Mouse (Mus musculus) thymus, adult 2 months (tissue): ENCODE results near the gene Sdccag8.

Experiments
- CTCF ChIP-seq: fragments of 200-500 bp; IDR thresholded peaks from 2 replicates; pipeline ENCODE4 v1.5.1; 2012; ENCODE audit warnings: mild to moderate bottlenecking, control low read depth, low read length, moderate library complexity, borderline replicate concordance; ENCODE audit not compliant: control insufficient read depth, poor library complexity, insufficient read depth; ENCODE audit errors: extremely low read depth
- POLR2A ChIP-seq: fragments of 200-500 bp; IDR thresholded peaks from 2 replicates; pipeline ENCODE4 v1.6.1; 2012; ENCODE audit warnings: mild to moderate bottlenecking, low read length, control low read depth, moderate library complexity; ENCODE audit not compliant: control insufficient read depth, poor library complexity, insufficient read depth; ENCODE audit errors: extremely low read depth

GRCm38 (mm10) chr1:176961716-176962115, 147.3 kb downstream of the Sdccag8 start:
- no peak for TF ChIP-seq POLR2A
- no peak for TF ChIP-seq CTCF
